Mouse (Mus musculus): ENCODE data around the gene Higd1b.

The Higd1b gene

DNA sequence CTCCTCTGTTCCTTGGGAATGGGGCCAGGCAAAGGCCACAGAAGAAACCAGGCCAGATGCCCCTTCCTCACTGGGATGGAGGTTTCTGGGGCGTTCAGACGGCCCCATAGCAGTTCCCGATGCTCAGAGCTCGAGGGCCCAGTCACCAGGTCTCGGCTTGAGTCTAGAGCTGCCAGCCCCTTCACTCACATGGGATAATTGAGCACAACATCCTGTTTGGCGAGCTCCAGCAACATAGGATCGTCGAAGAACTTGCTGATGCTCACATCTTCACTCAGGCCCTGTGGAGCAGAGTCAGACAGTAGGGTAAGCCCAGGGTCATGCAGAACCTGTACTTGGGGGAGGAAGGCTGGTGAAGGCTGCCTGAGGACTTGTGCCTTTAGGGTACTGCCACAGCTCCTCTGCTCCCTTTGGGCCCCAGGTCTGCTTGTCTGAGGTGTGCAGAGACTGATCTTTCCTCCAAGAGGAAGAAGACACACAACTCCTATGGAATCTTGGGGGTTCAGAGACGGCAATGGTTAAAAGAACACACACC is 3.0 kb downstream of the Higd1b start:
- no peak for DNase-seq

DNA sequence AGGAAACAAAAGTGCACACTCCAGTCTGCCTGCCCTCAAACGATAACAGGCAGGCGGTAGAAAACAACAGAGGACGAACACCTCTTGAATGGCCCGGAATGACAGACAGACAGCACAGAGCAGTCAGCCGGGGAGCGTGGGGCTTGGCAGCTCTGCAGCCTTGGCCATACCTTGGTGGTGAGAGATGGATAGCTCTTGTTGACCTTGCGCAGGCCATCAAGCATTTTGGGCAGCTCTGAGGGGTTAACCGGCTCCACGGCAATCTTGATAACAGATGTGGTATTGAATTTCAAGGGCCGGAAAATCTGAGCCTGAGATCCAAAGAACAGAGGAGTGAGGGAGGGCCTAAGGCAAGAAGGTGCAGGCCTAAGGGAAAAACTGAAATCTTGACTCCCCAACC is 10.3 kb downstream of the Higd1b start:
- no peak for DNase-seq

DNA sequence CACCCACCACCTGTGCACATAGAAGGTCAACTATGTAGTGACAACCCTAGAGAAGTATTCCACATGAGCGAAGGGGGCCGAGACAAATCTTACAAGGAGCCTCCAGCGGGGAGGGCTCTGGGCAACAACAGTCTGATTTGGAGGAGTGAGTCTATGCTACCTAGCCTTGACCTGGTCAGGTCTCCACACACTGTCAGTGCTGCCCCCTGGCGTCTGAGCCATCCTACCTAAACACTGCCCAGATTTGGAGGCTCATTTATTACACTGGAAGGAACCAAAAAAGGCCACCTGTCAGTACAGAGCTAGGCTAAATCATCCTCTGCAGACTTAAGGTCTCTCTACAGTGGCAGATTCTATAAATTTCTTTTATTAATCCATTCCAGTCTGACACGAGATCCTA is 16.2 kb downstream of the Higd1b start:
- DNase-seq = peak; percentile 73

DNA sequence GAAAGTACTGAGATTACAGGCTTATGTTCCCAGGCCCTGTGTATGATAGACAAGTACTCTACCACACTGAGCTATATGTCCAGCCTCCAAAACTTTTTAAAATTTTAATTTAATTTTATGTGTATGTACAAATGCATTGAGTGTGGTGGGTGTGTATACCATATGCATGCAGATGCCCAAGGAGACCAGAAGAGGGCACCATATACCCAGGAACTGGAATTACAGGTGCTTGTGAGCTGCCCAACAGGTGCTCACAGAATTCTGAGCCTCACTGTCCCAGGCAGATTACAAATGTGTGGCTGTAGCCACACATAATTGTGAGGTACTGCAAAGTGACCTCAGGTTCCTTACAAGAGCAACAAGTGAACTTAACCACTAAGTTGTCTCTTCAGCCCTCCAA is 18.1 kb downstream of the Higd1b start:
- no peak for DNase-seq

DNA sequence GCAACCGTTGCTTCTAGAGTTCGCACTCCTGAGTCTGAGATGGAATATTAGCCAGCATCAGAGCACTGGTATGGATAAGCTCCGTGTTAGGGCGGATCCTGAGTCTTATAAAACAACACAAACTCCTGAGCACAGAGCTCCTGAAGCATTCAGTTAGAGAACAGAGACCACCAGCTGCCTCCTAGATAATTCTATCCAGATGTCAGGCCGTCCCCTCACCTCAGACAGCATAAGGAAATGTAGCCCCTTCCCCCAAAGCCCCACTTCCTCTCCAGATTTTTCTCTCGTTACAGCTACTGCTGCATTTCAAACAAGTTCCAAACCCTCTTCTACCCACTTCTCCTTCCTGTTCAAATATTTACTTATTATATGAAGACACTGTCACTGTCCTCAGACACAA is 20.3 kb downstream of the Higd1b start:
- no peak for DNase-seq

DNA sequence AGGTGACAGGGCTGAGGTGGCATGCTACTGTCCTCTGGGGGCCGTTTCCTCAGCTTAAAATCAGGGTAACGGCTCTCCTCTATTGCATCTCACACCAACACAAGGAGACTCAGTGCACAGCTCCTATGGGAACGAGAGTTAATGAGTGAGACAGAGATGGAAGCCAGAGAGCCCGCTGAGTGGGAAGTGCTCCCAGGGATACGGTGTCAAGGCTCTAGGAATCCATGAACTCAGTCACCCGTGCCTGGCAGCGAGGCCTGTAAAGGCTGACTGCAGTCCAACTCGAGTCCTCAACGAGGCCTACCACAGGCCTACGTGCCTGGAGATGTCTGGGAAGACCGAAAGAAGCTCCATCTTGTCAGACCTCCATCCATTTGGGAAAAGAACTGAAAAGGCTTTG is 23.3 kb downstream of the Higd1b start:
- no peak for DNase-seq

DNA sequence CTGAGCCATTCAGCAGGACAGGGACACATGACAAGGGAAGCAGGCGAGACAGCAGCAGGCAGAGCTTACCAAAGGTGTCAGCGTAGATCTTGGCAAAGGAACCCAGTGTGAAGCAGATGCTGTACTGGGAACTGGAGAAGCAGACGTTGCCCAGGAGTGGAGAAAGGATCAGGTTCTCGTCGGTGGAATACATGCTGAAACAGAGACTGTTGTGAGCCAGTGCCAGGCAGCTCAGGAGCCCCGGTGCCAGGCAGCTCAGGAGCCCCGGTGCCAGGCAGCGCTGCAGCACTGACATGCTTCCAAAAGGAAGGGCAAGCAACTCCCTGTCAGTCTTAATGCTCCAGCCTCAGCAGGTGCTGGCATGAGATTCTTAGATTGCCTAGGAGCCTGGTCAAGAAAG is 24.3 kb downstream of the Higd1b start:
- DNase-seq = no peak

DNA sequence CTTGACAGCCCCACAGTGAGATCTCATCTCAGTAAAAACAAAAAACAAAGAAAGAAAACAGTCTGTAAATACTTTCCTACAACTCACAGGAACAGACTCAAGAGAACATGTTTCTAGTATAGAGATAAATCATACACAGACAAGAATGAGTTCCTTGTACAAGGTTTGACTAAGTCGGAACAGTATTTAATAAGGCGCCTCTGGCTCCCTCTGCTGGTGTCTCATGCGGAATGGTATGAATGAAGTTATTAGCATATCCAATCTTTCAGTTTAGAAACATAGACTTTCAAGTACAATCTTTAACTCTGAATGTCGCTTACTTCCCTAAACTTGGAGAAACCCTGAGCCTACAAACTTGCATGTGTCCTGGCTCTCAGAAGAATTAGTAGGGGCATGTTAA is 28.6 kb downstream of the Higd1b start:
- peak; percentile 74 for DNase-seq

DNA sequence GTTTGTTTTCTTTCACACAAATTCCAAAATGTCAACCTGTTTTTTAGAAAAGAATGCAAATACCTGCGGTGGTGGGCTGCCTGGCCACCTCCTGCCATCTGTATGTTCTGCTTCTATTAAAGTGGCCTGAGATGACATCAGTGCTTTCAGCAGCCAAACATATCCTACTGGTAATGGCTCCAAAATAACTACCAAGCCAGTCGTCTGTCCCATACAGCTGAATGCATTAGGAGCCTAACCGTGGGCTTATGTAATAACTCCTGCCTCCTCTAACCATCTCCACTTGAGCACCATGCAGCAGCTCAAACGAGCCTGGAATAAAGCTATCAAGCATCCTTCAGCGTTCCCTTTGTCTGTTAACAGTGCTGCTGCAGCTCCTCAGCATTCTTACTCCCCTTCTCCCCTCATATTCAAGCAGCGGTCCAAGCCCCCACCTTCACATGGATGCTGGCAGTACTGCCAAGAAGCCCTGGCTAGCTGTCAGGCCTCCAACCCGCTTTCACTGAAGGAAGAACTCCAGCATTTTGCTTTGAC is 39.2 kb downstream of the Higd1b start:
- DNase-seq = peak; percentile 85

DNA sequence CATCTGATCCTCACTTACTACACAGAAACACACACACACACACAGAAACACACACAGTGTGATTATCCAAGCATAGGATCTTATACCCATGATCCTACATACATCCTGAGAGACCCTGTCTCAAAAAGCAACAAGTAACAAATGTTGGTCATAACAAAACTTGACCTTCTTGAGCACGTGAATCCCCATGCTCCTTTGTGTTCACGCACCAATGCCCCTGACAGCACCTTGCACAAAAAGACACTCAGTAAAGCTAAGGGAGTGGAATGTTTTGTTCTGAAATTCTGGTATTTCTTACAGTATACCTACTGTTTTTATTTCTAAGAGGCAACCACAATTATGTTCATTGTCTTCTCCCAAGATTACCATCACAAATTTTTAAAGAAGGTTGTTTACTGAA is 43.9 kb downstream of the Higd1b start:
- no peak for DNase-seq

DNA sequence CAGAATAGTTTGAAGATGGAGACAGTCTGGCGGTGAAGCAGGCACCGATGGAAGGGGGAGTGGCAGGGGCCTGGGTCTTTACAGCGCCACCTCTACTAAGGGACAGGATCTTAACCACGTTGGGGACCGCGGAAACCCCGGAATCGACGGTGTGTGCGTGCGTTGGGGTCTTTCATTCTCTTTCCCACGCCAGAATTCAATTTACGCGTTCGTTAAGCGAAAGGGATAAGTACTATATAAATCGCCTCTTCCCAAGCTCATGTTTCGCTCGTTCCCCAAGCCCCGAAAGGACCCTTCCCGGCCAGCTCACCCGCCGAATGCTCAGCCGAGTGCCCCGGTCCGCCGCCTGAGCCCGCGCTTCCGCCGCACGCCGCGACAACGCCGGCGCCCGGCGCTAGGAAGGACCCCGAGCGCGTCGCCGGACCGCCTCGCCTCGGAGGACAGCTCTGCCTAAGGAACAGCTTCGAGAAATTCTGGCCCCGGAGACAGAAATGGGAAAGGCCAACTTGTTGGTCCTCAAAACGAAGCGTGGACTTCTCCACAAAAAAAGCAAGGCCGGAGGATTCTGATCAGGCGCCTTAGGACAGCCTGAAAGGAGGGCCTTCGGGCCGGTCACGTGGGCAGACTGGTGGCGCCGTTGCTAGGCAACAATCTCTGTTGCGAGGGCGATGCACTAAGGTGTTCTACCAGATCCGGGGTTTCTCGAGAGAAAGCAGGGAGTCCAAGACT is 45.1 kb downstream of the Higd1b start, which contains the start of the genes Eftud2 and Ccdc103:
Gene Eftud2 (minus strand): TSS at position 401 of the 729 bp plus-strand sequence.
Gene Ccdc103 (plus strand): TSS at position 620 of the 729 bp plus-strand sequence.
- peak; percentile 95 for DNase-seq

DNA sequence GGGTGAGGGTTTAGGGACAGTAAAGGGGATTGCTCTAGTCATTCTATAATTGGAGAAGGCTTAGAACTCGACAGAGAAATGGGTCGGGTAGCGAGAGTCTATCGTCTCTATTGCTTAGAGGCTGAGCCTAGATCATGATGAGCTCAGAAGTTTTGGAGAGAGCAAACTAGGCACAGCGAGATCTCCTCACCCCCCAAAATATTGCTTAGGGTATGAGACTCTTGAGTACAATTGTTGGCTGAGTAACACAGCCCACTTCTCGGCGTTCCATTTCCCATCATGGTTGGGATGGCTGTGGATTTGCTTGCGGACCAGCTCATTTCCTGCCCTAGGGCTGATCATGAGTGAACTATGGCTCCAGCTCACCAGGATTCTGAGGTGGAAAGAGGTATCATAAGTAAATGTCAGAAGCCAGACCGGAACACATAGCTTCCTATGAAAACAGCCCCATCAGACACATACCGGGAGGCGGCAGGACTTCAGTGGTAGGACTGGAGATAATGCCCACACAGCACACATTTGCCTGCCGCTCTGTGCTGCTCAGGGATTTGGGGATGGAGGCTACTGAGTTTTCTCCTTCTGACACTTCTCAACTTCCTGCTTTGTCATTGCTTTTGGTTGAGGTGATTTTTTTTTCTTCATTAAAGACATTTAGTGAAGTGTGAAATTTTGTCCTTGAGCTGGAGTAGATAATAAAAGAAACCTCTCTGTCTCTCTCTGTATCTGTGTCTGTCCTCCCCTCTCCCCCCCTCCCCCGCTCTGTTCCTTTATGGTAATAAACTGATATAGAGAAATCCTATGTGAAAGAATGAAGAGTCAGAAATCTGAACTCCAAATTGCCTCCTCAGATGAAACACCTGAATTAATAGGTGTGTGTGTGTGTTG is 45.9 kb downstream of the Higd1b start:
- DNase-seq = peak; percentile 50

DNA sequence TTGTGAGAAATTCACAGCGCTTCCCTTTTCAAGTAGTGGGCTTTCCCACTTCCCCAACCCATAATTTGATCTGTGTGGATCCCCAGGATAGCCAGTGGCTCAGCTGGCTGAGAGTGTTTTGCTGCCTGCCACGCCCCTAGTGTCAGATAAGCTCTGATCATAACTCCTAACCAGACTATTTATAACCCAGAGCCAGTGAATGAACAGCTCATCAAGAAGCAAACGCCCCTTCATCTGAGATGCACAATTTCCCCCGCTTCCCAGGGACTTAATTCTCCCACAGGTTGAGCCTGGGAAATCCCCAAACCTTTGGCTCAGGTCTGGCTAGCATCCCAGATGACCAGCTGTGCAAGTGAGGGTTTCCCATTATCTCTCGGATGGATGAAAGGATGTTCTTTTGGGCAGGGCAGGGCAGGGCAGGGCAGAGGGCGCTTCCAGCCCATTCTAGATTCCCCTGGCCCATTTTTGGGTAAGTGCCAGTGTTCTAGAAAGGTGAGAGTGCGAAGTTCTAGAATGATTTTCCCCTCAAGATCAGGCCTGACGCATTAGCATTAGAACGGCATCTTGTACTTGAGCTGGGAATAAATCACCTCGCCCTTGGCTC is 49.1 kb downstream of the Higd1b start, which contains the start of gene Fam187a:
Gene Fam187a (plus strand): TSS at position 554 of the 604 bp plus-strand sequence.
- DNase-seq = no peak

DNA sequence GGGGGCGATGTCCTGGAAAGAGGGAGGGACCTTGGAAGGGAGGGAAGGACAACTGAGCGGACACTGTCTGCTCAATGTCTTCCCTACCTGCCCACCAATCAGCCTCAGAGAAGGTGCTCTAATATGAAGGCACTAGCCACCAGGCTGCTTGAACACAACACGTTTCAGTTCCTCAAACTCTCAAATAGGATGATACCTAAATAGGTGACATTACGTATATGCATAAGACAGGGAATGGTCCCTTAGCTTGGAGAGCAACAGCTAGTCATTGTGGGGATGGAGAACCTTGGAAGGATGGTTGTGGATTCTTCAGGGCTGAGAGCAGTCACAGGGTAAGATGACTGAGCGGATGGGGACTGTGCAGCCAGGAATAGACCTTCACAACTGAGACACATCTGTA is 51.8 kb downstream of the Higd1b start:
- no peak for DNase-seq
